Mouse (Mus musculus) megakaryocyte, embryonic 14.5 days (primary cell): ENCODE measurements at regions not wholly inside any gene's neighbourhood (a gene's known extent, or its start where the extent isn't known, plus 50 kb on each side); places are given as distances from the start of the nearest gene placed in this dataset.

Experiments used
- FLI1 ChIP-seq: IDR thresholded peaks from 2 replicates; pipeline ENCODE4 v1.6.1; 2012; ENCODE audit warnings: low read length, inconsistent platforms, mixed read lengths
- GATA1 ChIP-seq: IDR thresholded peaks from 3 replicates; pipeline ENCODE4 v1.6.1; 2012; ENCODE audit warnings: mixed read lengths, low read length, inconsistent platforms, borderline replicate concordance

DNA sequence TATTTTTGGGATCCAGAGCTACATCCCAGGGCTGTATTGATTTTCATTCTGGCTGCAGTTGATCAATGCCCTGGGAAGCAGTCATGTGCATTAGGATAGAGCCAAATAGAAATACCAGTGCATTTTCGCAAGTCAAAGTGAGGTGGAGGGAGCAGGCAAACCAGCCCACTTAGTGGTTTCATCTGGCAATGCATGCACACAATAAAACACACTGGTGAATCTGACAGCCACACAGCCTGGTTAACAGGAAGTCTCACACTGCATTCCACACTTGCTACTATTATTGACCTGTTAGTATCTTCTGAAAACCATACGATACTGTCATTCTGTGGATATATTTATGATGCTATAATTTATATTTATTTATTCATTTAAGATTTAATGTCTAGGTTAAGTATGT lies 517.1 kb downstream of the Slc16a7 start:
- TF ChIP-seq GATA1, result no peak
- no peak for TF ChIP-seq FLI1
